Mouse (Mus musculus) layer of hippocampus, adult 18-20 months (tissue): ENCODE data around the gene Pdgfd. TPM values are rescaled to one million over a fixed set of nuclear protein-coding genes. Genes with fewer than 3 reads are reported as not detected.
"Not testable (repeated sequence)": the region's sequence is repeated elsewhere in the genome, so short reads cannot be mapped to it uniquely, and the experiment has no call there.

ENCODE experiments used
- DNase-seq, 2 experiments: peaks; one replicate each; pipeline ENCODE4 v3.0.0; 2022; ENCODE audit warnings: low spot score in 2 of 2
- long read RNA-seq: library from polyadenylated mRNA; stranded (forward); transcript quantifications from one replicate; pipeline ENCODE4 v2.0.0, GENCODE M21; 2021
- total RNA-seq, 2 experiments: library from RNA; stranded (reverse); gene quantifications; 2 replicates each; pipeline ENCODE4 v1.2.3; 2021

The Pdgfd gene
- total RNA-seq: 1 to 10 TPM; 3.3 to 3.5 TPM
- long read RNA-seq, partial matches to known transcripts: 0 of 10 reads
- long read RNA-seq, other reads (novel, unspliced or antisense): 2 of 10 reads

- DNase-seq: peak; percentile 0 to 5
Measured at GRCm38 (mm10) chr9:6168391-6169037, at the start of gene Pdgfd. Gene Pdgfd, plus strand, starts transcription at chr9:6168584.

GRCm38 (mm10) chr9:6169038-6169431, 651 bp downstream of the Pdgfd start:
- DNase-seq: no peak

- no peak for DNase-seq
Measured at GRCm38 (mm10) chr9:6170962-6171361, 2.6 kb downstream of the Pdgfd start.

GRCm38 (mm10) chr9:6173276-6173675, 4.9 kb downstream of the Pdgfd start:
- DNase-seq: no peak

- DNase-seq: no peak
Measured at GRCm38 (mm10) chr9:6175731-6176130, 7.3 kb downstream of the Pdgfd start.

- no peak for DNase-seq
Measured at GRCm38 (mm10) chr9:6182307-6182923, 14.0 kb downstream of the Pdgfd start.

- no peak for DNase-seq
Measured at GRCm38 (mm10) chr9:6187955-6188354, 19.6 kb downstream of the Pdgfd start.

GRCm38 (mm10) chr9:6193352-6193751, 25.0 kb downstream of the Pdgfd start:
- no peak for DNase-seq

GRCm38 (mm10) chr9:6212862-6213261, 44.5 kb downstream of the Pdgfd start:
- DNase-seq: no peak

GRCm38 (mm10) chr9:6217505-6217904, 49.1 kb downstream of the Pdgfd start:
- DNase-seq: no peak

- not testable (repeated sequence) for DNase-seq
Measured at GRCm38 (mm10) chr9:6235982-6236381, 67.6 kb downstream of the Pdgfd start.

GRCm38 (mm10) chr9:6250320-6250719, 81.9 kb downstream of the Pdgfd start:
- peak in 1 of 2 experiments; percentile 34 for DNase-seq

- DNase-seq: no peak
Measured at GRCm38 (mm10) chr9:6251990-6252389, 83.6 kb downstream of the Pdgfd start.

GRCm38 (mm10) chr9:6257072-6257471, 88.7 kb downstream of the Pdgfd start:
- no peak for DNase-seq

- peak in 1 of 2 experiments; percentile 39 for DNase-seq
Measured at GRCm38 (mm10) chr9:6264820-6265219, 96.4 kb downstream of the Pdgfd start.

GRCm38 (mm10) chr9:6269796-6270280, 101.5 kb downstream of the Pdgfd start, which contains the start of gene Ddi1:
Gene Ddi1, minus strand, starts transcription at chr9:6269846.
- DNase-seq: no peak

- DNase-seq: no peak
Measured at GRCm38 (mm10) chr9:6276395-6276794, 108.0 kb downstream of the Pdgfd start.

GRCm38 (mm10) chr9:6277526-6277925, 109.1 kb downstream of the Pdgfd start:
- DNase-seq: no peak

- DNase-seq: no peak
Measured at GRCm38 (mm10) chr9:6286770-6287169, 118.4 kb downstream of the Pdgfd start.

- DNase-seq: no peak
Measured at GRCm38 (mm10) chr9:6289211-6289696, 120.9 kb downstream of the Pdgfd start.

GRCm38 (mm10) chr9:6298547-6298946, 130.2 kb downstream of the Pdgfd start:
- no peak for DNase-seq

- DNase-seq: no peak
Measured at GRCm38 (mm10) chr9:6302050-6302449, 133.7 kb downstream of the Pdgfd start.
